Mouse (Mus musculus): ENCODE data around the gene 1700109H08Rik. TPM values are rescaled to one million over a fixed set of nuclear protein-coding genes. Genes with fewer than 3 reads are reported as not detected.
"Not testable (repeated sequence)": the region's sequence is repeated elsewhere in the genome, so short reads cannot be mapped to it uniquely, and the experiment has no call there.

The 1700109H08Rik gene
- total RNA-seq, 2 experiments from 2014 or later: 3.4 to 3.8 TPM

DNA sequence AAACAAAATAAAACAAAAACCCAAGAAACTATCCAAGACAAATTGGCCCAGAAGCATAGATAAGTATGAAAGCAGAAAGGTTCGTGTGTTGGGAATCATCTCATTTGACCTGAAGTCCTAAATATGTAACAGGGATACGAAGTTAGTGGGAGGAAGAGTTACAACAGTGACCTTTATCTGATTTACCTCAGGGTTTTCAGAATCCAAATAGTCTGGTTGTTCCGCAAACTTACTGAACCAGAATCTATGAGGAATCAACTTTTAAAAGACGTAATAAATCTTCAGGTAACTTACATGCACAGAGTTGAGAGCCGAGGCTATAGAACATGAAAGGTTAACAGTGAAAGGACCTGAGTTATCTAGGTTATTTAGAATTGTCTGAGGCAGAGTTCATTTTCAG, 27.4 kb downstream of the 1700109H08Rik start:
- no peak for DNase-seq (ENCODE audit: low spot score)

DNA sequence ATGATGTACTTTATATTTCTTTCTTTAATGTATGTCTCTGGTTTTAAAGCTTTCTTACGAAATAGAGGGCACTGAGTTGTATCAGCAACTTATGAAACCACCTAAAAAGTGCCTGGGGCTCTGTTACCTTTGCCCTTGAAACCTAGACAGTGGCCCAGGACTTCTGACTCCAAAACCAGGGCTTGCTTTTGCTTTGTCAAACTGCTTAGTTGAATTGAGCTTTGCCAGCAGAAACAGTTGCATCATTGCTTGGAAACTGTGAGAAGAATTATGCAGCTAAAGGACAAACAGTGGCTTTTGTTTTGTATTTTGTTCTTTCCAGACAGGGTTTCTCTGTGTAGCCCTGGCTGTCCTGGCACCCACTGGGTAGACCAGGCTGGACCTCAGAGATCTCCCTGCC, 28.9 kb downstream of the 1700109H08Rik start:
- DNase-seq (ENCODE audit: low spot score): no peak

DNA sequence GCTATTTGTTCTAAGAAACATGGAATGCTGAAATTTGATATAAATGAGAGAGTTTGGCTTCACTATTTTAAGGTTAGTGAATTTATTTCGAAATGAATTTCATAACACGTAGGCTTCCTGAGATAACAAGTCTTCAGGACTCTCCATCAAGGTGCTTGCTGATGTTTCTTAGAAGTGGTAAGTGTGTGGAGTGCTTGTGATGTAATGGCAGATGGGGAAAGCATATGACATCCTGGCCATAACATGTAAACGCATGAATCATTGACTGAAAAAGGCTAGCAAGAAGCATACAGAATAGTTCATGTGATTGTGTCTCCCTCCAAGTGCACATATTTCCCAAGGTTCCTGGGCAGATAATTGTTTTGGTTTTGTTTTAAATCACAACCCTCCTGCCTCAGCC, 29.4 kb downstream of the 1700109H08Rik start:
- DNase-seq (ENCODE audit: low spot score): no peak

DNA sequence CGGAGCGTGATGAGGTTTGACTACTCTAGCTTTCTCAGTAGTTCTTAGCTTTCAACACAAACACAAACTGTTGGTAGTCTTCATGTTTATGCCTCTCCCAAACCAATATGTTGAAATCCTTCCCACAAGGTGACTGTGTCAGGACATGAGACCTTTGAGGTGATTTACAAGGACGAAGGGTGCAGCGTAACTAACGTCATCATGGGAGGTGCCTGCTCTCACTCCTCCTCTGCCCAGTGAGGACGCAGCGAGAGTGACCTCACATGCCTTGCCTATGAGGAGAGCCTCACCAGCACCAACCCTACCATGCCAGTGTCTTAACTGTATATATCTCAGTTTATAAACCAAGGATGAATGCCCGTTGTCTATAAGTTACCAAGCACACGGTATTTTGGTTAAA, 35.7 kb downstream of the 1700109H08Rik start:
- DNase-seq (ENCODE audit: low spot score): no peak

DNA sequence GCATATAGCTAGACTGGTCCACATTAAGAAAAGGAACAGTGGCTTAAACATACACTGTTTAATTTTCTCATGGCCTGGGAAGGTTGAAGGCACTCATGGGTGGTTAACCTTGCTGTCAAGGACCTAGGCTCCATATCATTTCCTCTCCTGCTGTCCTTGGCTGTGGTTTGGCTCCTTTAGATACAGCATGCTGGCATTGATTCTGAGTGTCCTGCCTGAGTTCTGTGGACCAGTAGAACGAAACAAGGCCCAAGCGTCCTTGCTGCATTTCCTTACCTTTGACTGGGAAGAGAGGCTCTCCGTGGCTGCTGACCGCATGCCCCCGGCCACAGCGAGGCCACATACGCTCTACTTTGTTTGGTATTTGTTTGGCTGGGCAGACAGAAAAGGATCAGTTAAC, 37.9 kb downstream of the 1700109H08Rik start:
- no peak for DNase-seq (ENCODE audit: low spot score)

DNA sequence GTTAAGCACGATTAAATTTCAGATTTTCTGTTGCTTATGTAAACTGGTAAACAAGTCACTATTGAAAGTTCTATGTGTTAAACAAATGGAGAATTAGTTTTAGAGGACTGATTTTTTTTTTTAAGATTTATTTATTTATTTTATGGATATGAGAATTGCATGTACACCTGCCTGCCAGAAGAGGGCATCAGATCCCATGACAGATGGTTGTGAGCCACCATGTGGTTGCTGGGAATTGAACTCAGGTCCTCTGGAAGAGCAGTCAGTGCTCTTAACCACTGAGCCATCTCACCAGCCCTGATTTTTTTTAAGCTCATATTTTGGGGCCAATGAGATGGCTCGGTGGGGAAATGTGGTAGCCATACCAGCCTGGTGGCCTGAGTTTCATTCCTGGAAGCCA, 40.5 kb downstream of the 1700109H08Rik start:
- not testable (repeated sequence) for DNase-seq (ENCODE audit: low spot score)

DNA sequence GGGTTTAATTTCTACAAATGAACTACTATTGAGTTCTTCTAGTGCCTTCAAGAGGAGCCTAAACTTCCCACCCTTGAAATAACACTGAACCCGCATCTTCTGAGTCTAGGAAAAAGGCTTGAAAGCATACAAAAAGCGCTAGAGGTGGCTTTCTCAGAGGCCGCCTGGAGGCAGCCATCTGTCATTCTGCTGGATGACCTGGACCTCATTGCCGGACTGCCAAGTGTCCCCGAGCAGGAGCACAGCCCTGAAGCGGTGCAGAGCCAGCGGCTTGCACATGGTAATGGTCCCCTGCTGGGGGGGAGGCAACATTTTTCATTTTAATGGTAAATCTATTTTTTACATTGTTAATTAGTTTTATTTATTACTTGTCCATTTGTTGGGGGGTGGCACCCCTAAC, 49.1 kb downstream of the 1700109H08Rik start:
- no peak for DNase-seq (ENCODE audit: low spot score)

DNA sequence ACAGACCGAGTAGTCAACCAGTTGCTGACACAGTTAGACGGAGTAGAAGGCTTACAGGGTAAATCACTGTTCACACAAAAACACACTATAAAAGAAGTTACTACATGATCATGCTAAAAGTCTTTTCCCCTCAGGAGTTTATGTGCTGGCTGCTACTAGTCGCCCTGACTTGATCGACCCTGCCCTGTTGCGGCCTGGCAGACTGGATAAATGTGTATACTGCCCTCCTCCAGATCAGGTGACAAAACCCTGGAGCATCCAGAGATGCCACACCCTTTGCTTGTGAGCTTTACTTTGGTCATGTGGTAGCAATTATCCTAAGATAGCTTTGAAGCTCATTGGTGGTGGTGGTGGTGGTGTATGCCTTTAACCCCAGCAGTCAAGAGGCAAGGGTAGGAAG, 58.7 kb downstream of the 1700109H08Rik start:
- DNase-seq (ENCODE audit: low spot score): no peak

DNA sequence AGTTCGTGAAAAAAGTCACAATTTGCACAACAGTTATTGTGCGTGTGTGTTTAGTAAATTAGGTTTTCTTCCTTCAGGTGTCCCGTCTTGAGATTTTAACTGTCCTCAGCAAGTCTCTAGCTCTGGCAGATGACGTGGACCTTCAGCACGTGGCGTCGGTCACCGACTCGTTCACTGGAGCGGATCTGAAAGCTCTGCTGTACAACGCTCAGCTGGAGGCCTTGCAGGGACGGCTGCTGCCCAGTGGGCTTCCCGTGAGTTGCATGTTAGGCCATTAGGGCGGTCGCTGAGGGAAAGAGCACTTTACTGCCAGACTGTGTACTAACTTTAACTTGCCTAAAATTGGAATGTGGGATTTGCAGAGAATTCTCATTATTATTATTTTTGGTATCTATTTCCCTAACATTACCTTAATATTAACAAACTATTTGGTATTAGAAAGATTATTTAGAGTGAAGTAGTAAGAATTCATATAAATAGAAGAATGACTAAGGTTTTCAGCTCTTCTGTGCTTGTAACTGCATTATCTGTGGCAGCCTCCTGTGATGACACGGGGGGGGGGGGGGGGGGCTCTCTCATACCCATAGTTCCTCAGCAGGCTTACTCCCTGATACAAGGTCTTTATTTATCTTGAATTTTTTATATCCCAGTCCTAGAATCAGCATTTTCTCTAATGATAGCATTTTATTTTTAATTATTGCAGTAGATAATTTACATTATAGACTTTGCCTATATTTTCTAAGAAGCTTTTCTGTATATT, 60.3 kb downstream of the 1700109H08Rik start:
- no peak for DNase-seq (ENCODE audit: low spot score)

DNA sequence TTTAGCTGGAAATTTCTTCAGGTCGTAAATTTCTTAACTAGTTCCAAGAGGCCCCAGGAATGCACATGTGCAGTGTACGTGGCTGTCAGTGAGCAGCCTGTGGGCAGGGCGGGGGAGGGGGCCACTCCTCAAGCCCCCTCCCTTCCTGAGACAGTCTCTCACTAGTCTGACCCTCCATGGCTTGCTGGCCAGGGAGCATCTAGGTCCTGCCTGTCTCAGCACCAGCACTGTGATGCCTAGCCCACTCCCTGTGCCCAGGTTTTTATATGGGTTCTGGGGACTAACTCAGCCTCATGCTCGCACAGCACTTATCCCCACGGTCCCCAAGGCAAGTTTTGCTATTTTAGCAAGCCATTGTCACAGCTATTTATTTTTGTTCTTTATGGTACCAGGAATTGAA, 60.9 kb downstream of the 1700109H08Rik start:
- DNase-seq (ENCODE audit: low spot score): no peak

DNA sequence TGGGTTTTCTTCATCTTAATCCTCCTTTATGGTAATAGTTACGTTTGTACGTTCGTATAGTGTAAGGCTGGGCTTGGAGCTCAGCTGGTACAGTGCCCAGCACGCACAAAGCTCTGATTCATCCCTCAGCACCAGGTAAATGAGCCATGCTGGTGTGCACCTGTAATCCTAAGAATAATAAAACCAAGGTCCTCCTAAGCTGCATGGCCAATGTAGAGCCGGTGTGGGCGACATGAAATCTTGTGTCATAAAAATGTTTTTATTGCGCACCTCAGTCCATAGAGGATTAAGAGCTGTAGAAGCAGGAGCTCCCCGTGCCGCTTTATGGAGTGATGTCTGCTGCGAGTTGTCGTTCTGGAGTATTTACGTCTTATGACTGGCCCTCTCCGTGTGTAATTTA, 61.9 kb downstream of the 1700109H08Rik start:
- no peak for DNase-seq (ENCODE audit: low spot score)

DNA sequence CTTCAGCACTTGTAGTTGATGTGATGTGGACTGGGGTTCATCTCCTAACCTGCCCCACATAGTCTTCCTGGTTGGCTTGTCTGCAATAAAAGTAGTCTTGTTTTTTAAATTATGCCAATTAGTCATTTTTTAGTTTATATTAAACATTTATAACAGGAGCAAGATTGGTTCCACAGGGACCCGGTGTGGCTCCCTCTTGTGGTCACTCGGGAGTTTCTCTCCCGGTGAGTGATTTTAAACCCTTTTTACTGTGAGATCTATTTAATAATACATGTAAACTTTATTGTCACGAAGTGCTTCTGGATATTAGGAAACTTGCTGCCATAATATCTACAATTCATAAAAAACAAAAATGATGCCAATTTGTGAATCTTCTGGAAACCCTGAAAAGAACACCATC, 62.6 kb downstream of the 1700109H08Rik start:
- no peak for DNase-seq (ENCODE audit: low spot score)

Other genes with a start within 250 kb of the 1700109H08Rik start
- 1 to 10 TPM in 1 of 2 experiments, under 1 TPM in 1; 0.73 to 1.1 TPM for gene Cdk6, start 230.1 kb upstream of the 1700109H08Rik start, total RNA-seq (2021)
- 10 to 100 TPM in 1 of 2 experiments, 1 to 10 TPM in 1; 9.5 to 12.0 TPM for gene Fam133b, start 27.7 kb upstream of the 1700109H08Rik start, total RNA-seq (2021)
- 1 to 10 TPM; 5.5 to 6.8 TPM for gene Pex1, start 24.5 kb downstream of the 1700109H08Rik start, total RNA-seq (2021)
- 1 to 10 TPM; 5.0 to 5.5 TPM for gene Rbm48, start 25.0 kb downstream of the 1700109H08Rik start, total RNA-seq (2021)
- gene Tmbim7, start 79.6 kb downstream of the 1700109H08Rik start, total RNA-seq (2021): not detected
- gene Gatad1, start 85.6 kb downstream of the 1700109H08Rik start, total RNA-seq (2021): 10 to 100 TPM; 87.4 to 99.2 TPM
- 10 to 100 TPM; 18.9 to 20.5 TPM for gene Ankib1, start 231.4 kb downstream of the 1700109H08Rik start, total RNA-seq (2021)
- 10 to 100 TPM; 13.8 to 15.2 TPM for gene Krit1, start 231.6 kb downstream of the 1700109H08Rik start, total RNA-seq (2021)

All from gastrocnemius, adult 18-20 months (tissue).